7 mouse cellular contexts compared by ENCODE assay signal in genomic region chr17:87796881-87797416, GRCm38 (mm10). TPM values are rescaled to one million over a fixed set of nuclear protein-coding genes. Genes with fewer than 3 reads are reported as not detected.
A peak's percentile ranks its signal among the peaks of the same experiment; 100 is the strongest.
DNase-seq lines count a peak whose midpoint lies in the region; ATAC-seq lines count a peak whose summit lies in the region.

No protein-coding gene starts in this region.

- under 1% methylated on average over 72 of the region's 72 CpGs for WGBS in hindbrain, embryonic 10.5 days
- under 1% methylated on average over 69 of the region's 72 CpGs for WGBS in midbrain, embryonic 12.5 days

- peak overlapping the region; percentile 62 for H3K4me3 ChIP-seq in hindbrain, embryonic 10.5 days
- H3K4me3 ChIP-seq in midbrain, embryonic 12.5 days, result peak overlapping the region; percentile 53

- peak overlapping the region; percentile 35; the same call in 1 of the 2 replicates for H3K27ac ChIP-seq in hindbrain, embryonic 10.5 days
- H3K27ac ChIP-seq in midbrain, embryonic 12.5 days (replicated peaks), result no peak overlapping the region

- no peaks in the 10 kb centered on the region for H3K9me3 ChIP-seq in hindbrain, embryonic 10.5 days
- H3K9me3 ChIP-seq in midbrain, embryonic 12.5 days, result no peaks in the 10 kb centered on the region

- peak; percentile 34 to 59 for DNase-seq in left cerebral cortex, adult 18-20 months (ENCODE audit: low spot score in 2 of 2)
- DNase-seq in left cerebral cortex, postnatal 4 days, result no peak
- DNase-seq in cerebellum, postnatal 25 days, result peak; percentile 77
- peak; percentile 32 for DNase-seq in hindbrain, embryonic 10.5 days (ENCODE audit: low spot score)
- no peak for DNase-seq in MN1 (ENCODE audit: low spot score)

- H3K4me1 ChIP-seq in hindbrain, embryonic 10.5 days (replicated peaks), result peaks cover 26% of the 10 kb centered on the region
- H3K4me1 ChIP-seq in midbrain, embryonic 12.5 days, result peaks cover 25% of the 10 kb centered on the region

- H3K9ac ChIP-seq in midbrain, embryonic 12.5 days (replicated peaks), result peak overlapping the region; percentile 40

- ATAC-seq in midbrain, embryonic 12.5 days (ENCODE audit: low FRiP score, low read depth), result peak; percentile 39
- no peak for ATAC-seq in inflammation-experienced regulatory T-cells, adult 6 months

- intact Hi-C loops in left cerebral cortex, postnatal 4 days (cut with DNase I), result loop anchor here (10.0 kb wide), 1 partner anchor 112 kb away; no protein-coding TSS in a partner anchor

- peaks cover 83% of the 10 kb centered on the region for H3K27me3 ChIP-seq in hindbrain, embryonic 10.5 days (ENCODE audit: insufficient read depth, poor library complexity, severe bottlenecking)
- H3K27me3 ChIP-seq in midbrain, embryonic 12.5 days, result peaks cover 77% of the 10 kb centered on the region

- peak overlapping the region; percentile 95 for H3K4me2 ChIP-seq in midbrain, embryonic 12.5 days (replicated peaks)

- H3K36me3 ChIP-seq in hindbrain, embryonic 10.5 days, result no peaks in the 10 kb centered on the region
- H3K36me3 ChIP-seq in midbrain, embryonic 12.5 days, result no peaks in the 10 kb centered on the region

RNA-seq across cellular contexts. Expression of gene Kcnk12, which starts 0.8 kb away (rescaled TPM):
- 10 to 100 TPM; 30.1 to 33.8 TPM for total RNA-seq in left cerebral cortex, adult 18-20 months (2021)
- total RNA-seq in left cerebral cortex, postnatal 4 days (2021), result 10 to 100 TPM; 15.4 to 16.6 TPM
- 0.12 and 0.19 TPM in 2 replicates for polyA plus RNA-seq in hindbrain, embryonic 10.5 days (2016; fragmentation: Nextera tagmentation; extraction: Ambion mirVana)
- polyA plus RNA-seq in midbrain, embryonic 12.5 days (2016; fragmentation: Nextera tagmentation; extraction: Ambion mirVana), result 0.26 and 0.32 TPM in 2 replicates
- not detected for polyA plus RNA-seq in inflammation-experienced regulatory T-cells, adult 6 months (2017; shearing (Covaris generic))

Comparison
In these comparisons a context has a peak if more than half of its experiments do, and no peak if none do; other contexts are left out.
1. DNase-seq: peak in left cerebral cortex, adult 18-20 months (2 of 2), cerebellum, postnatal 25 days (2 of 2) and hindbrain, embryonic 10.5 days (single experiment); none in left cerebral cortex, postnatal 4 days (single experiment) and MN1 (single experiment).